8 mouse cellular contexts compared by ENCODE assay signal in the genomic region with DNA sequence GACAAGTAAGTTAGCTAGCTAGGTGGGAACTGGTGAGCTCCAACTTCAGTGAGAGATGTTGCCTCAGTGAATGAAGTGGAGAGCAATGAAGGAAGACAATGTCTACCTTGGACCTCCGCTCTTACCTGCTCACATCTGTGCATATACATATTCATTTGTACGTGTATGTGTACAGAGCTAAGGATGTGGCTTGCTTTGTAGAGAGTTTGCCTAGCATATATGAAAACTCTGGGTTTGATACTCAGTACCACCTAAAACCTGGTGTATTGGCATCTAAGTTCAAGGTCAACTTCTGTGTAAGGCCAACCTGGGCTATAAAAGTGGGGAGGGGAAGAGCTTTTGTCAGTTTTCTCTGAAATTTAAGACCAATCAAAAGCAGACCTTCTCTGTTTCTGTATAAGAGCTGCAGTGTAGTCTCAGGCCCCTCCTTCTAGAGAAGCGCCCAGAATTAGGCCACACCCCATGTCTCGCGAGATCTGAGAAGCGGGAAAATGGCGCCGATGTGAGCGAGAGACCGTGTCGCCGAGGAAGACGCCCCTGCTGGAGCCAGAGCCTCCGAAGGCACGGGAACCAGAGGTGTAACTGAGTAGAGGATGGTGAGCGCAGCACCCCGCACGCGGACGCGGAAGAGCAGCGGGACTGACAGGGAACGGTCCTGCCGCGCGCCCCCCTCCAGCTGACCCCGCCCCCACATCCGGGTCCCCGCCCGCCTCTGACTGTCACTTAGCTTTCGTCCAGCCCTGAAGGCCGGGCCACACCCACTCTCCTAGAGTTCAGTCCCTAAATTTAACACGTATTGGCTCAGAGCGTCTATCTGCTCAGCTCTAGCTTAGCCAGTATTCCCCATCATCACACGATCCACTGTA. TPM values are rescaled to one million over a fixed set of nuclear protein-coding genes. Genes with fewer than 3 reads are reported as not detected.
DNase-seq lines count a peak whose midpoint lies in the region; ATAC-seq and TF ChIP-seq lines count a peak whose summit lies in the region.

Gene Zfp414, plus strand, starts transcription at position 470 of the 866 bp plus-strand sequence.

- H3K4me1 ChIP-seq in bone marrow macrophage, adult 2 months (ENCODE audit: control insufficient read depth, insufficient read depth, low read length), result peaks cover 18% of the 10 kb centered on the region
- H3K4me1 ChIP-seq in embryonic fibroblast, embryonic 13.5 days (ENCODE audit: control insufficient read depth, insufficient read depth, low read length), result no peaks in the 10 kb centered on the region
- H3K4me1 ChIP-seq in heart, embryonic 10.5 days, result peaks cover 13% of the 10 kb centered on the region
- H3K4me1 ChIP-seq in kidney, embryonic 15.5 days, result peaks cover 19% of the 10 kb centered on the region

- no peak for TF ChIP-seq CTCF in bone marrow macrophage, adult 2 months (IDR thresholded peaks at IDR 0.05; ENCODE audit: low read depth, low read length)
- TF ChIP-seq CTCF in embryonic fibroblast, embryonic 13.5 days (IDR thresholded peaks at IDR 0.05; ENCODE audit: borderline replicate concordance, insufficient read depth, low read length), result no peak

- H3K9ac ChIP-seq in kidney, embryonic 15.5 days, result peak within 1 kb of the TSS; percentile 70

- no peaks in the 10 kb centered on the region for H3K9me3 ChIP-seq in heart, embryonic 10.5 days
- no peaks in the 10 kb centered on the region for H3K9me3 ChIP-seq in kidney, embryonic 15.5 days (replicated peaks)

- WGBS in heart, embryonic 10.5 days, result 3% methylated on average over 35 of the region's 35 CpGs
- WGBS in kidney, embryonic 15.5 days, result 3% methylated on average over 32 of the region's 35 CpGs

- ATAC-seq in kidney, embryonic 15.5 days (replicated peaks; ENCODE audit: low FRiP score), result peak; percentile 97
- ATAC-seq in monocyte, adult 5-6 weeks (replicated peaks; ENCODE audit: insufficient number of reproducible peaks, low FRiP score, low TSS enrichment, poor library complexity, severe bottlenecking), result peak; percentile 93

- peak within 1 kb of the TSS; percentile 80 for H3K4me2 ChIP-seq in kidney, embryonic 15.5 days

- peak within 1 kb of the TSS; percentile 90 for H3K27ac ChIP-seq in bone marrow macrophage, adult 2 months (ENCODE audit: insufficient read depth, low read depth, low read length)
- H3K27ac ChIP-seq in embryonic fibroblast, embryonic 13.5 days (ENCODE audit: insufficient read depth, low read length), result peak within 1 kb of the TSS; percentile 87
- H3K27ac ChIP-seq in heart, embryonic 10.5 days, result peak within 1 kb of the TSS; percentile 99
- H3K27ac ChIP-seq in kidney, embryonic 15.5 days, result peak within 1 kb of the TSS; percentile 99

- DNase-seq in A20 (ENCODE audit: low read depth, low spot score) (peak; percentile 95), liver (peak; percentile 94)
- DNase-seq in heart, embryonic 10.5 days (ENCODE audit: low spot score), result peak; percentile 96
- DNase-seq in spleen, postnatal 4 days (ENCODE audit: low spot score in 2 of 2), result peak; percentile 93 to 96

- no peaks in the 10 kb centered on the region for H3K27me3 ChIP-seq in heart, embryonic 10.5 days (ENCODE audit: insufficient read depth, poor library complexity, severe bottlenecking)
- no peaks in the 10 kb centered on the region for H3K27me3 ChIP-seq in kidney, embryonic 15.5 days

- TF ChIP-seq POLR2A in bone marrow macrophage, adult 2 months (IDR thresholded peaks at IDR 0.05; ENCODE audit: borderline replicate concordance, low read depth, low read length), result no peak
- peak; percentile 77 for TF ChIP-seq POLR2A in embryonic fibroblast, embryonic 13.5 days (IDR thresholded peaks at IDR 0.05; ENCODE audit: low read depth, low read length)

- H3K36me3 ChIP-seq in heart, embryonic 10.5 days, result peaks cover 18% of the 10 kb centered on the region
- peaks cover 22% of the 10 kb centered on the region for H3K36me3 ChIP-seq in kidney, embryonic 15.5 days

- H3K4me3 ChIP-seq in bone marrow macrophage, adult 2 months (ENCODE audit: insufficient read depth, low read length), result peak within 1 kb of the TSS; percentile 86
- peak within 1 kb of the TSS; percentile 44 for H3K4me3 ChIP-seq in embryonic fibroblast, embryonic 13.5 days (ENCODE audit: insufficient read depth, low read length)
- H3K4me3 ChIP-seq in heart, embryonic 10.5 days, result peak within 1 kb of the TSS; percentile 82
- peak within 1 kb of the TSS; percentile 66 for H3K4me3 ChIP-seq in kidney, embryonic 15.5 days (replicated peaks)

RNA-seq across cellular contexts. Expression of gene Zfp414, which starts in this region (rescaled TPM):
- polyA plus RNA-seq in bone marrow macrophage, adult 2 months (2012; ENCODE audit: insufficient read depth, insufficient read length, missing spikeins), result 52.9 and 55.6 TPM in 2 replicates
- 34.1 and 40.4 TPM in 2 replicates for polyA plus RNA-seq in embryonic fibroblast, embryonic 13.5 days (2011; ENCODE audit: insufficient read length, low read depth, missing spikeins)
- 28.2 and 32.6 TPM in 2 replicates for polyA plus RNA-seq in heart, embryonic 10.5 days (2016; fragmentation: Nextera tagmentation; extraction: Ambion mirVana)
- 43.4 and 56.6 TPM in 2 replicates for polyA plus RNA-seq in kidney, embryonic 15.5 days (2015; fragmentation: Nextera tagmentation; extraction: Ambion mirVana)
- total RNA-seq in monocyte, adult 5-6 weeks (2017), result 7.8 to 17.3 TPM (median 8.7 TPM) in 3 replicates

Comparison
In these comparisons a context has a peak if more than half of its experiments do, and no peak if none do; other contexts are left out.
1. Peak in every context shown above with its lines: DNase-seq, ATAC-seq, H3K4me3 ChIP-seq and H3K27ac ChIP-seq.